Mouse (Mus musculus) gonadal fat pad, adult 2 months (tissue): Measurements from ENCODE around the gene Vmn1r152. TPM values are rescaled to one million over a fixed set of nuclear protein-coding genes. Genes with fewer than 3 reads are reported as not detected.
"Not testable (repeated sequence)": the region's sequence is repeated elsewhere in the genome, so short reads cannot be mapped to it uniquely, and the experiment has no call there.

ENCODE experiments used
- DNase-seq: peaks from one replicate; pipeline ENCODE4 v3.0.0-alpha.2; 2012; ENCODE audit warnings: low read depth
- polyA plus RNA-seq: library from polyadenylated mRNA; depleted of rRNA; stranded (reverse); fragments of >200 nt; gene quantifications from 2 replicates; pipeline ENCODE4 v1.2.3, GENCODE M21; 2012; rRNA removed

The Vmn1r152 gene
- polyA plus RNA-seq: not detected in 2 replicates

DNA sequence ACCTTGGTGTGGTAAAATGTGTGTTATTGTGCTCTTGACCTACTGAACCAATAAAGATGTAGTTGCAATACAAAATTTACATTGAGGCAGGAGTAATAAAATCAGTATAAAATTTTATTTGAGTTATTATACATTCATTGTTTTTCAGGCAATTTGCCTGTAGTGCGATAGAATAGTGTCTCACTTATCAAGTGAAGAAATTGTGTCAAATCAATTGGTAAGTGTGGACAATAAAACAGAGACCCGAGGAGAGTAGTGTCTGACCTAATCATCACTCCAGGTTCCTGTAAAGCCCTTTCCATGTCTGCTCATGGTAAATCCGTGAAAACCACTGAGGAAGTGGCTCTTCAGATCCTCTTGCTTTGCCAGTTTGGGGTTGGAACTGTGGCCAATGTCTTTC lies at the start of gene Vmn1r152:
Vmn1r152 (plus strand) TSS at position 301 of the 400 bp plus-strand sequence.
- DNase-seq: not testable (repeated sequence)

- DNase-seq: not testable (repeated sequence)
Measured at GRCm38 (mm10) chr7:22499578-22499977, 23.2 kb upstream of the Vmn1r152 start, which contains the start of gene Vmn1r151. Gene Vmn1r151 (minus strand): TSS chr7:22499678.

- not testable (repeated sequence) for DNase-seq
Measured at GRCm38 (mm10) chr7:22534787-22535186, 12.0 kb downstream of the Vmn1r152 start, which contains the start of gene Gm8677. Gene Gm8677 (minus strand): TSS chr7:22534887.

DNA sequence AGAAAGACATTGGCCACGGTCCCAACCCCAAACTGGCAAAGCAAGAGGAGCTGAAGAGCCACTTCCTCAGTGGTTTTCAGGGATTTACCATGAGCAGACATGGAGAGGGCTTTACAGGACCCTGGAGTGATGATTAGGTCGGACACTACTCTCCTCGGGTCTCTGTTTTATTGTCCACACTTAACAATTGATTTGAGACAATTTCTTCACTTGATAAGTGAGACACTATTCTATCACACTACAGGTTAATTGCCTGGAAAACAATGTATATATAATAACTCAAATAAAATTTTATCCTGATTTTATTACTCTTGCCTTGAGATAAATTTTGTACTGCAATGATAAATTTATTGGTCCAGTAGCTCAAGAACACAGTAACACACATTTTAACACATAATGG lies 42.5 kb downstream of the Vmn1r152 start, which contains the start of gene Gm4201:
Gm4201 (minus strand) TSS at position 101 of the 400 bp plus-strand sequence.
- not testable (repeated sequence) for DNase-seq

Other genes with a start within 250 kb of the Vmn1r152 start
- gene Gm4187, start 193.2 kb upstream of the Vmn1r152 start, polyA plus RNA-seq: not detected in 2 replicates
- not detected in 2 replicates for gene Gm8660, start 151.9 kb upstream of the Vmn1r152 start, polyA plus RNA-seq
- gene Vmn1r148, start 109.4 kb upstream of the Vmn1r152 start, polyA plus RNA-seq: not detected in 2 replicates
- gene Vmn1r149, start 84.7 kb upstream of the Vmn1r152 start, polyA plus RNA-seq: not detected in 2 replicates
- not detected in 2 replicates for gene Gm10665, start 58.9 kb upstream of the Vmn1r152 start, polyA plus RNA-seq
- not detected in 2 replicates for gene Vmn1r151, start 23.3 kb upstream of the Vmn1r152 start, polyA plus RNA-seq
- not detected in 2 replicates for gene Gm8677, start 11.9 kb downstream of the Vmn1r152 start, polyA plus RNA-seq
- gene Gm4201, start 42.4 kb downstream of the Vmn1r152 start, polyA plus RNA-seq: not detected in 2 replicates
- gene Gm4565, start 65.2 kb downstream of the Vmn1r152 start, polyA plus RNA-seq: not detected in 2 replicates
- not detected in 2 replicates for gene Vmn1r155, start 135.1 kb downstream of the Vmn1r152 start, polyA plus RNA-seq
- not detected in 2 replicates for gene Gm8693, start 169.3 kb downstream of the Vmn1r152 start, polyA plus RNA-seq
- not detected in 2 replicates for gene Gm4567, start 196.7 kb downstream of the Vmn1r152 start, polyA plus RNA-seq
- not detected in 2 replicates for gene Vmn1r157, start 238.7 kb downstream of the Vmn1r152 start, polyA plus RNA-seq